Mouse (Mus musculus) cerebral cortex, adult 2 months (tissue): ENCODE results near the gene Rnf19b.

Source experiments
- WGBS: fragments of 180-500 bp; shearing (Covaris S2); methylation state at CpG from one replicate; pipeline ENCODE4 v1.1.7; 2018; 5-methylcytosine and 5-hydroxymethylcytosine counted together

The Rnf19b gene

DNA sequence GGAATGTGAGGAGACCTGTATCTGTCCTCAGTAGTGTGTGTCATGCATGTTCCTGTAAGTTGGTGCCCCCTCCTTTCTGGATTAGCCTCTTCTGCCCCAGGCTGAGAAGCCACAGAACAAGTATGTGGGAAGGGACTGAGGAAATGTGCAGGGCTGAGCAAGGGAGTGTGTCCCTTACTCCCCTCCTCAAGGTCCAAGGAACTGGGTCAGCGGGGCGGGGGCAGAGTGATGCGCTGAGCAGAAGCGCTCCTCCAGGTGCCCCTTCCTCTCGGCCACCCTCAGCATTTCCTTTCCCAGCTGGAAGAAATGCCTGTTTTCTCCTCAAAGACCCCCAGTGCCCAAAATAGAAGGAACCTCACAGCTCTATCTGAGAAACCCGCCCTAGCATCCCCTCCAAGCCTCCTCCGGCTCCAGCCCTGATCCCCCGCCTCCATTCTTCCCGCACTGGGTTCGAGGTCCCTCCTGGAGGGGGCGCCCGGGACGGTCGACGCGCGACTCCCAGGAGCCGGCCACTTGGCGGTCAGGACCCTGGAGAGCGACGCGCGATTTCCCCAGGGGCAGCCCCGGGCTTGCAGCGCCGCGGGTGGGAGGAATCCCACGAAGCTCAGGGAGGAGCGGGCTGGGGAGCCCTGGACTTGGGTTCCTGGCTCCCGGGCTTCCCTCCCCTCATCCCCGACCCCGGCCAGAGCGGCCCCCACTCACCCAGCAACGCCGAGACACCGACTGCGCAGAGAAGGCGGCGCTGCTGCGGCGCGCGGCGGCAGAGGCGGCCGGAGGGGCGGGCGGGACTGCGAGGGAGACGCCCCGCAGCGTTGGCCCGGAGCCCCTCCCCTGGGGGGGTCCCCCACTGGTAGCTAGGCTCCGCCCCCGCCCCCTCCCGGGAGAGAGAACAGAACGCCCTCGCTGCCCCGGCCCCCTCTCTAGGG, 62.7 kb downstream of the Rnf19b start:
- 2% methylated on average over 51 of the region's 59 CpGs for WGBS

DNA sequence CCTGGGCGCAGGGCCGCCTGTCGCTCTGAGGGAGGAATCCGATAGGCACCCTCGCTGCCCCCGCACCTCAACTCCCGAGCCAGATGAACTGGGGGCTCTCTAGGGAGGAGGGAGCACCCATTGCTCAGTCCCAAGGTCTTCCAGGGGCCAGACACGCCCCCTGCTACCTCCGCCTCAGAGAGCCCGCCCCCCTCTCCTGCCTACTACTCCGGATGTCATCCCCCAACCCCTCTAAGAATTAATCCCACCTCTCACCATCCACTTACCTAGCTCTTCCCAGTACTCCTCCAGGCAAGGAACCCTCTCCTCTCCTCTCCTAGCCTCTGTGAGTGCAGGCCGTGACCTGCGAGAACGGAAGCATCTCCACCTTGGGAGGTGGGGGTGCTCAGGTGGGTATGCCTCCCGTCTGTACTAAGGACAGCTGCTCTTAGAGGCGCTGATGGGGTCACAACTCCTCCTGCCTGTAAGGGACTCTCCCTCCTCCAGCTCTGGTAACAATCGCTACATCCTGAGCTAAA, 63.6 kb downstream of the Rnf19b start, which contains the start of gene Hpca:
Hpca (minus strand) TSS at position 468 of the 518 bp plus-strand sequence.
- WGBS: 2% methylated on average over 17 of the region's 17 CpGs

DNA sequence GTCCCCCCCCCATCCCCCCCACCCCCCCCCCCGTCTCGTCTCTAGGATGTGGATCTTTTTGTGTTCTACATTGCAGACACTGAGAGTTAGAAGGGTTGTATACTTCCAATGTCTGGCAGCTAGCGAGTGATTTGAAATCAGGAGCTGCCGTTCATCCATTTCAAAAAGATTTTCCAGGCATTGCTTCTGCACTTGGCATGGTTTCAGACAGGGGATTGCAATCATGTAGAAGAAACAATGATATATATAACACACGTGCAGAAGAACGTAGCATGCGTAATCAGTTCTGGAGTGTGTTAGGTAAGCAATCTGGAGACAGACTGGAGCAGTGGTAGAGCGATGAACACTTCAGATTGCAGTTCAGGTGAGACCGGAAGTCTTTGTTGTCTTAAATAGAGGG, 64.0 kb downstream of the Rnf19b start:
- 16% methylated on average over 9 of the region's 9 CpGs for WGBS

DNA sequence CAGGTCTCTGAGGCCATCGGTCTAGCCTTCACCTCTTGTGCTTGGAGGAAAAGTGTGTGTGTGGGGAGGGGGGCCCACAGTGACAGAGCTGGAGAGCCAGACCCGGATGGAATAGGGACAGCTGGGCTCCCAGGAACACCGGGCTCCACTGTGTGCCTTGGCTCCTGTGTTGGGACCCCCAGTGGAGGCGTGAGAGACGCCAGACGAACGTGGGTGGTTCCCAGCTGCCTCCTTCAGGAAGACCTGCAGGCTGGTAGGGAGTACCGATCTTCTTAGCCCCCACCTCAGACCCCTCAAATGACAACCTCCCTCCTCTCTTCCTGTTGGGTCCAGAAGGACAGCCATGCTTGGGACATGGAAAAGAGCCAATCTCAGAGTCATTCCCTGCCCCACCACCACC, 64.6 kb downstream of the Rnf19b start:
- 30% methylated on average over 8 of the region's 8 CpGs for WGBS

DNA sequence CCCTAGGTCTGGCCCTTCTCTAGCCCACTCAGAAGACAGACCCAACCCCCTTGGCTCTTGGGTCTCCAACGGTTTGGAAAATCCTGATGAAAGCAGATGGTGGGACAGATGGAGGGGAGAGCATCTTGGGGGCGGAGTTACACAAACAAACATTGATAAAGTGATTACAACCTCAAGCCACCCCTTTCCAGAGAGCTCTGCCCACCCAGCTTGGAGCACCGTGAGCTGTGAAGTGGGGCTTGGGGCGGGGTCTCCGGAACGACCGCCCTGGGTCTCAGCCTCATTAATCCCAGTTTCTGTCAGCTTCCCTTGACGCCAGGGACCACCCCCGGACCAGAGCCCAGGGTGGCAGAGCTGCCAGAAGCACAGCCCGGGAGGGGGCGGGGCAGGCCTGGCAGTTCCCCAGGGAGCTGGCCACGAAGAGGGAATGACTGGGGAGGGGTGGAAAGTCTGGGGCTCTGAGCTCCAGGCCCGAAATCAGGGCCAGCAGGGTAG, 66.6 kb downstream of the Rnf19b start:
- WGBS: 11% methylated on average over 13 of the region's 13 CpGs

DNA sequence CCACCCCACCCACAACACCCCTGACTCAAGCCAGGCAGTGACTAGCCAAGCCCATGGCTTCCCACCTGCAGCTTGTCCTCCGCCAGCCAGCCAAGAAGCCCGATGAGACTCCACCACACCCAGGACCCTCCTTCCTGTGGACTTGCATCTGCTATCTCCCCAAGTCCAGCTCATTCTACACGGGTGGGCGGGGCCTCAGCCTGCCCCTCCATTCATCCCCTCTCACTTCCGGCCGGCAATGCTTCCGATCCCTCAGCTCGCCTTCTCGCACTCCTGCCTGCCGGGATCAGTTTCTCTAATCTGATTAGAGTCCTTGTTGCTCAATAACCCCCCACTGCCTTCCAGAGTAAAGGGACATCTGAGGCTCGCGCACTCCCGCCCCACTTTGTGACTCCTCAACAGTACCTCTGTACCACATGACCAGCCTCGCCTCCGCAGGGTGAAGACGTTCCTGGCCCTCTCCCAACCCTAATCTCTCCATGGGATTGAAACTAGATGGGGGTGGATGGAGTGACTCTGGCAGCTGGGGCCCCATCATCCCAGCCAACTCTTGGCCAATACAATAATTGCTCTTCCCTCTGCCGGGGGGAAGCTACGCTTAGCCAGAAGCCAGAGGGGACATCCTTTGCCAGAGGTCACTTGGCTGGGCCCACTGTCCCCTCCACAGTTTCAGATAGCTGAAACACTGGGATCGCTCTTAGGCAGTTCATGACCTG, 67.8 kb downstream of the Rnf19b start:
- 29% methylated on average over 19 of the region's 19 CpGs for WGBS

DNA sequence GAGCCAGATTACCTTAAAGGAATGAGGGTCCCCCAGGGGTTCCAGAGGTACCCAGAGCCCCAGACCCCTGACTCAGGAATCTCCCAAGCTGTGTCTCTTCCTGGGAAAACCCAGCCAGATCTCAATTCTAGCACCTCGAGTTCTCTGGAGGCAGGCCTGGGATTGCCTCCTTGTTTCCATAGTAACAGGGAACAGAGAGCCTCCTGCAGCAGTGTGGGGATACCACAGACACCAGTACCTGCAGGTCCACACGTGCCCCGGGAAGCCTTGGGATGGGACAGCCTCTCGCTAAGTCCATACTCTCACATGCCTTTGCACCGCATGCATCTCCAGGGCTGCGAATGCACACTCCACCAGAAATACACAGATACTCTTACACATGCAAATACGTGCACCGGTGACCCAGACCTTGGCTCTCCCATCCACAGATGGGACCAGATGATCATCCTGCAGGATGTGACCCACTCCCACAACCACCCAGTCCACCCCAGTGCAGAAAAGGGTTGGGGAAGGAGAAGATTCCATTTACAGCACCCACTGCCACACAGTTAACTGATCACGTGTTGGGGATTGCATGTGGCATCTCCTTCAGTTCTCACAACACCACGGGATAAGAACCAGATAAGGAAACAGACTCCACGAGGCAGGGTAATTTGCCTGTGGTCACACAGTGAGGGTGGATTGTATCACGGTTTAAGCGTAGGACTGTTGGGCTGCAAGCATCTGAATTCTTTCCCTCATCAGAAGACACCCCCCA, 70.7 kb downstream of the Rnf19b start:
- 33% methylated on average over 13 of the region's 13 CpGs for WGBS

DNA sequence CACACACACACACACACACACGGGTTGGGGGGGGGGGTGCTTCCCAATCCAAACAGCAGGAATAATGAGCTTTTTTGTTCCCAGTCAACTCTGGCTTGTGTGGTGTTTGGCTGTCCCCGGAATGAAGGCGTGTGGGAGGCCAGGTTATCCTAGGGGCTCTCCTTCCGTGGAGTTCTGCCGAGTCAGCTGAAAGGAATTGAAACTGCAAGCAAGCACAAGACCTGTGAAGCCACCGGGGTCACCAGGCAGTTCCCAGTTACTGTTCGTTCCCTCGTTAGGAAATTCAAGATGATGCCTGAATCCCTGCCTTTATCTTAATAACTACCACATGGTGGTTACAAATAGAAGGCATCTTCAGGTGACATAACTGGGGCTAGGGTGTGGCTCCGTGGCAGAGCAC, 71.3 kb downstream of the Rnf19b start:
- 18% methylated on average over 9 of the region's 9 CpGs for WGBS

DNA sequence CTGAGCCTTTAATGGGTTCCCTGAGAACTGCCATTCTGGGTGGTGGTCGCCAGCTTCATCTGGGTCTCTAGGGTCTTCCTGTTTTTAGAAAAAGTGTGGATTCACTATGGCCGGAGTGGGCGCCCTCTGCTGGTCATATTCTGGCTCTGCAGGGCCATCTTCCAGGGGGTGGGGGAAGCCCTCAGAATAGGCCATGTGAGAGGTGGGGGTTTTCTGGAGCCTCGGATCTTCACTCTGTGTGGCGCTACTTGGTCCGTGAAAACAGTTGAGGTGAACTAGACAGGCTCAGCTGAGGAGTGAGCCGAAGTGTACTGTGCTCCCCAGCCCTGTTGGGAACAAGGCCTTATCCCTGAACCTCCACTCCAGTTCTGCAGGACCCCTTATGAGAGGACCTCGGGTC, 72.1 kb downstream of the Rnf19b start:
- whole genome bisulfite sequencing: 7% methylated on average over 8 of the region's 8 CpGs

DNA sequence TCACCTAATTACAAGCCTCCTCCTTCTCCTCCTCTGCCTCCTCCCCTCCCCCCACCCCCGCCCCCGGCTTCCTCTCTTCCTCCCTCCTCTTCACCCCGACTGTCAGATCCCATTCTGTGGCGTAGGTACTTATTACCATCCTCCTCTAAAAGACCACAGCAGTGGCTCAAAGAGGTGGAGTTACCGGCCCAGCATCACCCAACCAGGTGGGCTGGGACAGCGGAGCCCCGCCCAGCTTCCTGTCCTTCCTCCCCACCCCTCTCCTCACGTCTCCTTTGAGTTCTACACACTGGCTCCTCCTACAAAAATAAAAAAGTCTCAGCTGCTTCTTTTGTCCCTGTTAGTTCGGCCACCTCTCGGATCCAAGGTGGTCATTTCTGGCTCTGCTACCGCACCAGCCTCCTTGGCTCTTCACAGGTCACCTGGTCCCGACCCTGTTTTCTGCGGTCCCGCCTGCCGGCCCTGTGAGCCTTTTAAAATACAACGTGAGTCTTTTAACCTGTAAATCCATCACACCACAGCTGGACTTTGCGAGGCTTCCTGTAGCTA, 72.8 kb downstream of the Rnf19b start:
- WGBS: 31% methylated on average over 17 of the region's 17 CpGs

DNA sequence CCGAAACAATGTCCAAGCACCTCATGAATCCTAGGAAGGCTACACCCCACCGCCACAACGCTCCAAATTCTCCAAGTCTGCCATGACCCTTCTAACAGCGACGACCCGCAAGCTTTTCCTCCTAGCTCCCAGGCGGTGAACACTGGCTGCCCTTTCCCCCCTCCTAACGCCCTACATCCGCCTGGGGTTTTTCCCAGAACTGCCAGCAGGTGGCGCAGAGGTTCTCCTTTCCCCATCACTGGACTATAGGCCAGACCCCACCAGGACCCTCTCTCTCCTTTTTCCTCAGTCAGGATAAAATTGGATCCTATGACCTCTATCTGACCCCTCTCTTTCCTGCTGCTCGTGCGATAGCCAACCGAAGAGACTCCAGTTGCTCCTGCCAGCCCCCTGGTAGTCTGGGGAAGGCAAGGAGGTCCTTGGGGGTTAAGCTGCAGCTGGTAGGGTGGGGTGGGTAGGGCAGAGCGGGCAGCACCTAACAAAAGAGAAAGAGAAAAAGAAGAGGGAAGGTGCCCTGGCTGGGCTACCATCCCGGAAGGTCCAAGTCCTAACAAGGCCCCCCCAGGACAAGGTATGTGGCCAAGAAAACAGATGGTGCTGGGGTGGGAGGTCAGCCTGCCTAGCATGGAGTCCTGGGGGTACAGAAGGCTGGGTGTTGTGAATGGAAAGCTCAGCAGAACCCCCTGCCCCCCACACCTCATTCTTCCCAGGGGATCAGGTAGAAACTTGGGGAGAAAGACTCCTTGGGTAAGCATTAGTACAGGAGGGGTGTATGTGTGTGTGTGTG, 76.9 kb downstream of the Rnf19b start:
- WGBS: 14% methylated on average over 15 of the region's 15 CpGs
